Mouse (Mus musculus) forebrain, embryonic 13.5 days (tissue): ENCODE results near the gene Il1f9. TPM values are rescaled to one million over a fixed set of nuclear protein-coding genes. Genes with fewer than 3 reads are reported as not detected.
"Not testable (repeated sequence)": the region's sequence is repeated elsewhere in the genome, so short reads cannot be mapped to it uniquely, and the experiment has no call there.

Source experiments
- ATAC-seq: fragments of 200-750 bp; cut with Nextera tagmentation; 2 replicates; pipeline ENCODE4 v1.8.0; 2017
- H3K27ac ChIP-seq: fragments of 300-500 bp; sonication (generic); 2 replicates; pipeline ENCODE4 v1.5.1; 2015; ENCODE audit warnings: inconsistent platforms, mild to moderate bottlenecking, moderate library complexity
- H3K27me3 ChIP-seq: fragments of 300-500 bp; sonication (generic); 2 replicates; pipeline ENCODE4 v1.6.1; 2015; ENCODE audit warnings: mild to moderate bottlenecking, inconsistent platforms
- H3K36me3 ChIP-seq: fragments of 300-500 bp; sonication (generic); 2 replicates; pipeline ENCODE4 v1.6.1; 2015; ENCODE audit warnings: mild to moderate bottlenecking, inconsistent platforms; ENCODE audit not compliant: poor library complexity, severe bottlenecking
- H3K4me1 ChIP-seq: fragments of 300-500 bp; sonication (generic); 2 replicates; pipeline ENCODE4 v1.6.1; 2015; ENCODE audit warnings: inconsistent platforms
- H3K4me2 ChIP-seq: fragments of 300-500 bp; sonication (generic); 2 replicates; pipeline ENCODE4 v1.6.1; 2015; ENCODE audit warnings: inconsistent platforms, mild to moderate bottlenecking, moderate library complexity
- H3K4me3 ChIP-seq: fragments of 300-500 bp; sonication (generic); 2 replicates; pipeline ENCODE4 v1.5.1; 2015; ENCODE audit warnings: mild to moderate bottlenecking, inconsistent platforms
- H3K9ac ChIP-seq: fragments of 300-500 bp; sonication (generic); 2 replicates; pipeline ENCODE4 v1.6.1; 2015; ENCODE audit warnings: mild to moderate bottlenecking, inconsistent platforms
- H3K9me3 ChIP-seq: fragments of 300-500 bp; sonication (generic); replicated peaks from 2 replicates; pipeline ENCODE4 v1.6.1; 2016; ENCODE audit warnings: inconsistent platforms
- WGBS: fragments of 180-500 bp; shearing (Covaris S2); methylation state at CpG from one replicate; pipeline ENCODE4 v1.1.7; 2015; 5-methylcytosine and 5-hydroxymethylcytosine counted together
- polyA plus RNA-seq: library from polyadenylated mRNA; unstranded; fragments of >200 nt; fragmentation: Nextera tagmentation; extraction: Ambion mirVana; gene quantifications from 2 replicates; pipeline ENCODE4 v1.2.1, GENCODE M21; 2015

Gene Il1f9
- polyA plus RNA-seq, result not detected in 2 replicates

- H3K9ac ChIP-seq, result no peak within 1 kb of the TSS
- no peaks in the 10 kb centered on the region for H3K36me3 ChIP-seq
- ATAC-seq, result no peak
- H3K4me1 ChIP-seq, result no peaks in the 10 kb centered on the region
- H3K4me2 ChIP-seq, result no peak within 1 kb of the TSS
- H3K4me3 ChIP-seq, result no peak within 1 kb of the TSS
- H3K9me3 ChIP-seq, result no peaks in the 10 kb centered on the region
- WGBS, result 91% methylated on average over 1 of the region's 1 CpGs
- H3K27me3 ChIP-seq, result no peaks in the 10 kb centered on the region
- no peak within 1 kb of the TSS for H3K27ac ChIP-seq
These were observed at the start of gene Il1f9 for GRCm38 (mm10) chr2:24186176-24186575. Gene Il1f9, plus strand, starts transcription at chr2:24186476.

- Histone ChIP-seq H3K4me3 (no peak within 1 kb of the TSS), H3K4me1 (no peaks in the 10 kb centered on the region), H3K9me3 (no peaks in the 10 kb centered on the region), H3K4me2 (no peak within 1 kb of the TSS), H3K27ac (no peak within 1 kb of the TSS), H3K27me3 (no peaks in the 10 kb centered on the region), H3K36me3 (no peaks in the 10 kb centered on the region), H3K9ac (no peak within 1 kb of the TSS)
- no peak for ATAC-seq
- WGBS, result 82% methylated on average over 2 of the region's 2 CpGs
These were observed 33.4 kb upstream of the Il1f9 start, which contains the start of gene Il1f8 for GRCm38 (mm10) chr2:24152861-24153260. Gene Il1f8, plus strand, starts transcription at chr2:24153161.

GRCm38 (mm10) chr2:24181683-24182331, 4.5 kb upstream of the Il1f9 start:
- peak; percentile 91 for ATAC-seq
- H3K4me3 ChIP-seq, H3K9ac ChIP-seq, H3K9me3 ChIP-seq, H3K36me3 ChIP-seq, H3K4me1 ChIP-seq, H3K27me3 ChIP-seq, H3K27ac ChIP-seq: not testable (repeated sequence)
- peak overlapping the region; percentile 43 for H3K4me2 ChIP-seq
- 12% methylated on average over 14 of the region's 14 CpGs for WGBS

- H3K4me3 ChIP-seq, H3K9ac ChIP-seq, H3K9me3 ChIP-seq, H3K27me3 ChIP-seq, H3K4me1 ChIP-seq, H3K36me3 ChIP-seq, H3K27ac ChIP-seq, ATAC-seq: not testable (repeated sequence)
- H3K4me2 ChIP-seq, result peak overlapping the region; percentile 43
- WGBS, result 61% methylated on average over 13 of the region's 13 CpGs
These were observed 3.7 kb upstream of the Il1f9 start for GRCm38 (mm10) chr2:24182423-24183147.

GRCm38 (mm10) chr2:24184092-24184491, 2.2 kb upstream of the Il1f9 start:
- H3K9ac ChIP-seq, ATAC-seq, H3K9me3 ChIP-seq, H3K27me3 ChIP-seq, H3K27ac ChIP-seq, H3K4me2 ChIP-seq, H3K4me1 ChIP-seq, H3K36me3 ChIP-seq, H3K4me3 ChIP-seq: not testable (repeated sequence)

- Histone ChIP-seq H3K27ac (no peak overlapping the region), H3K4me3 (no peak overlapping the region), H3K4me1 (no peaks in the 10 kb centered on the region), H3K27me3 (no peaks in the 10 kb centered on the region), H3K36me3 (no peaks in the 10 kb centered on the region), H3K9me3 (no peaks in the 10 kb centered on the region), H3K9ac (no peak overlapping the region), H3K4me2 (no peak overlapping the region)
- WGBS, result 81% methylated on average over 6 of the region's 6 CpGs
- ATAC-seq, result no peak
These were observed 1.3 kb downstream of the Il1f9 start for GRCm38 (mm10) chr2:24187585-24187984.

- Histone ChIP-seq H3K4me3 (no peak overlapping the region), H3K9ac (no peak overlapping the region), H3K36me3 (no peaks in the 10 kb centered on the region), H3K27me3 (no peaks in the 10 kb centered on the region), H3K9me3 (no peaks in the 10 kb centered on the region), H3K4me1 (no peaks in the 10 kb centered on the region), H3K27ac (no peak overlapping the region), H3K4me2 (no peak overlapping the region)
- ATAC-seq, result no peak
- WGBS, result 66% methylated on average over 1 of the region's 1 CpGs
These were observed 1.9 kb downstream of the Il1f9 start for GRCm38 (mm10) chr2:24188189-24188588.

GRCm38 (mm10) chr2:24215118-24215517, 28.8 kb downstream of the Il1f9 start, which contains the start of gene Il1f6:
Gene Il1f6, plus strand, starts transcription at chr2:24215418.
- H3K27ac ChIP-seq, result no peak within 1 kb of the TSS
- H3K4me2 ChIP-seq, result no peak within 1 kb of the TSS
- 77% methylated on average over 2 of the region's 2 CpGs for WGBS
- H3K27me3 ChIP-seq, result no peaks in the 10 kb centered on the region
- H3K9ac ChIP-seq, result no peak within 1 kb of the TSS
- H3K4me1 ChIP-seq, result no peaks in the 10 kb centered on the region
- no peak for ATAC-seq
- no peak within 1 kb of the TSS for H3K4me3 ChIP-seq
- no peaks in the 10 kb centered on the region for H3K36me3 ChIP-seq
- H3K9me3 ChIP-seq, result no peaks in the 10 kb centered on the region

GRCm38 (mm10) chr2:24227191-24227590, 40.9 kb downstream of the Il1f9 start:
- Histone ChIP-seq H3K4me3 (no peak overlapping the region), H3K4me2 (no peak overlapping the region), H3K36me3 (no peaks in the 10 kb centered on the region), H3K27ac (no peak overlapping the region), H3K4me1 (no peaks in the 10 kb centered on the region), H3K9me3 (no peaks in the 10 kb centered on the region), H3K27me3 (no peaks in the 10 kb centered on the region), H3K9ac (no peak overlapping the region)
- 80% methylated on average over 2 of the region's 2 CpGs for WGBS
- ATAC-seq, result no peak

Other genes starting within 250 kb of the Il1f9 start
- 1.6 and 1.8 TPM in 2 replicates for gene Hnmt, start 137.1 kb upstream of the Il1f9 start, polyA plus RNA-seq
- not detected in 2 replicates for gene Tbpl2, start 89.9 kb upstream of the Il1f9 start, polyA plus RNA-seq
- not detected in 2 replicates for gene Il1f8, start 33.3 kb upstream of the Il1f9 start, polyA plus RNA-seq
- not detected in 2 replicates for gene Il1f6, start 28.9 kb downstream of the Il1f9 start, polyA plus RNA-seq
- gene Il1f5, start 90.5 kb downstream of the Il1f9 start, polyA plus RNA-seq, result not detected in 2 replicates
- gene Il1f10, start 104.7 kb downstream of the Il1f9 start, polyA plus RNA-seq, result not detected in 2 replicates
- not detected in 2 replicates for gene Il1rn, start 150.4 kb downstream of the Il1f9 start, polyA plus RNA-seq
- gene Psd4, start 181.1 kb downstream of the Il1f9 start, polyA plus RNA-seq, result 0.23 and 0.40 TPM in 2 replicates